Mouse (Mus musculus) embryonic facial prominence, embryonic 13.5 days (tissue): ENCODE results near the gene Anapc13. TPM values are rescaled to one million over a fixed set of nuclear protein-coding genes. Genes with fewer than 3 reads are reported as not detected.

Experiments used
- polyA plus RNA-seq: library from polyadenylated mRNA; unstranded; fragments of >200 nt; fragmentation: Nextera tagmentation; extraction: Ambion mirVana; gene quantifications from 2 replicates; pipeline ENCODE4 v1.2.1, GENCODE M21; 2015

Gene Anapc13
- polyA plus RNA-seq, 1 experiment from 2014 or later, result 195 TPM

Other genes starting within 250 kb of the Anapc13 start
- gene Ky, start 120.5 kb upstream of the Anapc13 start, polyA plus RNA-seq, result 0.13 and 0.19 TPM in 2 replicates
- gene Cep63, start 238 bp downstream of the Anapc13 start, polyA plus RNA-seq, result 50.9 and 57.8 TPM in 2 replicates
- gene Amotl2, start 90.4 kb downstream of the Anapc13 start, polyA plus RNA-seq, result 54.0 and 55.8 TPM in 2 replicates
- 25.4 and 26.5 TPM in 2 replicates for gene Ryk, start 208.6 kb downstream of the Anapc13 start, polyA plus RNA-seq